In the genomic region with DNA sequence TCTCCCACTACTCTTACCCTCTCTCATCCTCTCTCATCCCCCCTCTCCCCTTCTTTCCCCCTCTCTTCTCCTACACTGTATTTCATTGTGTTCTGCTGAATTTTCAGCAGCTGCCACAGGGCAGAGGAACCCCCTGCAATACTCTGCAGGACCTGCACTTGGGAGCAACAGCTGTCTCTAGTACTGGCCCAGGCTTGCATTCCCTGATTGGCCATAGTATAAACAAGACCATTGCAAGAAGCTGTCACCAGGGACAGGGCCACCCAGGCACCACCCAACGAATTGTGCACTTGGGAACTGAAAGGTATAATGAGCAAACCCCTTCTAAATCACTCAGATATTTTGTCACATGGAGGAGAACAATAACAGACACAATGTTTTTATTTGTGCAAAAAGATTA, we compare ENCODE assay signal across 14 mouse cellular contexts.
DNase-seq lines count a peak whose midpoint lies in the region; ATAC-seq and TF ChIP-seq lines count a peak whose summit lies in the region.
"Had no signal": no experiment of that assay in that cellular context is flagged by ENCODE, and none has a peak within 500 bp of the region (broad histone marks: within the 10 kb centered on the region; RNA-seq: fewer than 3 reads in every experiment).

No protein-coding gene starts in this region.

- no peak overlapping the region for H3K4me2 ChIP-seq in kidney, postnatal 0 days (ENCODE audit: low read length)
- no peak overlapping the region for H3K4me2 ChIP-seq in embryonic facial prominence, embryonic 14.5 days (ENCODE audit: low read depth, low read length)
- no peak overlapping the region for H3K4me2 ChIP-seq in limb, embryonic 14.5 days (replicated peaks; ENCODE audit: low read depth, low read length, severe bottlenecking)

- no peaks in the 10 kb centered on the region for H3K9me3 ChIP-seq in kidney, postnatal 0 days (replicated peaks; ENCODE audit: low read length)
- peaks cover 5% of the 10 kb centered on the region; the same call in 1 of the 2 replicates for H3K9me3 ChIP-seq in embryonic facial prominence, embryonic 14.5 days (ENCODE audit: control insufficient read depth, low read length)
- H3K9me3 ChIP-seq in limb, embryonic 14.5 days (ENCODE audit: control insufficient read depth, low read length) = no peaks in the 10 kb centered on the region
- H3K9me3 ChIP-seq: neural tube, embryonic 13.5 days had no signal

- H3K9ac ChIP-seq in kidney, postnatal 0 days (ENCODE audit: low read depth, low read length) = no peak overlapping the region
- no peak overlapping the region for H3K9ac ChIP-seq in embryonic facial prominence, embryonic 14.5 days (ENCODE audit: low read depth, low read length)
- no peak overlapping the region for H3K9ac ChIP-seq in limb, embryonic 14.5 days (ENCODE audit: low read depth, low read length, severe bottlenecking)
- H3K9ac ChIP-seq: embryonic facial prominence, embryonic 13.5 days; neural tube, embryonic 13.5 days had no signal

- 0 out of 2 replicates have a peak, but pooled peaks cover 5% of the 10 kb centered on the region for H3K4me1 ChIP-seq in kidney, postnatal 0 days (replicated peaks; ENCODE audit: insufficient read depth, low read length)
- H3K4me1 ChIP-seq in embryonic facial prominence, embryonic 14.5 days (ENCODE audit: control insufficient read depth, insufficient read depth, low read length) = peaks cover 16% of the 10 kb centered on the region
- H3K4me1 ChIP-seq in limb, embryonic 14.5 days (ENCODE audit: control insufficient read depth, insufficient read depth, low read length) = peaks cover under 1% of the 10 kb centered on the region; the same call in 1 of the 2 replicates

- 27% methylated on average over 1 of the region's 1 CpGs for WGBS in kidney, postnatal 0 days
- WGBS in embryonic facial prominence, embryonic 14.5 days = 41% methylated on average over 1 of the region's 1 CpGs
- 43% methylated on average over 1 of the region's 1 CpGs for WGBS in limb, embryonic 14.5 days

- no peak for ATAC-seq in kidney, postnatal 0 days (replicated peaks; ENCODE audit: low FRiP score, low read depth)
- peak; percentile 77 for ATAC-seq in embryonic facial prominence, embryonic 14.5 days (ENCODE audit: low read depth)
- ATAC-seq in limb, embryonic 14.5 days (ENCODE audit: low FRiP score, low read depth) = peak; percentile 77

- no peak for TF ChIP-seq CTCF in kidney, postnatal 0 days (IDR thresholded peaks at IDR 0.05; ENCODE audit: low read depth)

- H3K36me3 ChIP-seq in kidney, postnatal 0 days (ENCODE audit: insufficient read depth, low read length) = no peaks in the 10 kb centered on the region
- no peaks in the 10 kb centered on the region for H3K36me3 ChIP-seq in embryonic facial prominence, embryonic 14.5 days (ENCODE audit: control insufficient read depth, insufficient read depth, low read length)
- H3K36me3 ChIP-seq in limb, embryonic 14.5 days (ENCODE audit: control insufficient read depth, insufficient read depth, low read length) = no peaks in the 10 kb centered on the region
- H3K36me3 ChIP-seq: embryonic facial prominence, embryonic 13.5 days; neural tube, embryonic 13.5 days had no signal

- H3K4me3 ChIP-seq in kidney, postnatal 0 days (replicated peaks; ENCODE audit: low read depth, low read length) = no peak overlapping the region
- H3K4me3 ChIP-seq in embryonic facial prominence, embryonic 14.5 days (ENCODE audit: low read depth, low read length) = no peak overlapping the region
- no peak overlapping the region for H3K4me3 ChIP-seq in limb, embryonic 14.5 days (replicated peaks; ENCODE audit: low read length)
- H3K4me3 ChIP-seq: left cerebral cortex, adult 2 months; neural tube, embryonic 13.5 days had no signal

- no peak for TF ChIP-seq POLR2A in limb, embryonic 14.5 days (IDR thresholded peaks at IDR 0.05; ENCODE audit: borderline replicate concordance, extremely low read depth, insufficient read depth, insufficient read length)

- no peaks in the 10 kb centered on the region for H3K27me3 ChIP-seq in kidney, postnatal 0 days (ENCODE audit: insufficient read depth, low read length)
- H3K27me3 ChIP-seq in embryonic facial prominence, embryonic 14.5 days (replicated peaks; ENCODE audit: control insufficient read depth, insufficient read depth, low read length) = no peaks in the 10 kb centered on the region
- H3K27me3 ChIP-seq in limb, embryonic 14.5 days (ENCODE audit: control insufficient read depth, insufficient read depth, low read length) = no peaks in the 10 kb centered on the region
- H3K27me3 ChIP-seq: embryonic facial prominence, embryonic 13.5 days; neural tube, embryonic 13.5 days had no signal

- H3K27ac ChIP-seq in kidney, postnatal 0 days = no peak overlapping the region
- H3K27ac ChIP-seq in embryonic facial prominence, embryonic 14.5 days (replicated peaks; ENCODE audit: low read depth, low read length) = peak overlapping the region; percentile 76
- H3K27ac ChIP-seq in limb, embryonic 14.5 days (replicated peaks; ENCODE audit: low read depth, low read length) = no peak overlapping the region; the same call in 1 of the 2 replicates
- H3K27ac ChIP-seq: embryonic facial prominence, embryonic 13.5 days; layer of hippocampus, adult 2 months; left cerebral cortex, adult 2 months; neural tube, embryonic 13.5 days had no signal

- intact Hi-C loops in gastrocnemius, postnatal 14 days (cut with DNase I; ENCODE audit: low total_unique reads) = no loop called here
- intact Hi-C loops in gastrocnemius, postnatal 36 days (cut with DNase I) = no loop called here

- peak; percentile 14 for DNase-seq in gastrocnemius, postnatal 14 days
- DNase-seq in gastrocnemius, postnatal 36 days = no peak
- DNase-seq in kidney, postnatal 0 days (ENCODE audit: low spot score) = peak; percentile 18
- DNase-seq in kidney, adult 8-10 months = no peak
- DNase-seq in embryonic facial prominence, embryonic 14.5 days (ENCODE audit: low spot score) = peak; percentile 72
- no peak for DNase-seq in limb, embryonic 14.5 days (ENCODE audit: low spot score)
- no peak for DNase-seq in right cerebral cortex, postnatal 4 days
- DNase-seq: adrenal gland, postnatal 14 days; cerebellum, postnatal 10 days; kidney, adult 18-20 months had no signal

Comparison
In these comparisons a context has a peak if more than half of its experiments do, and no peak if none do; other contexts are left out.
1. DNase-seq: peak in gastrocnemius, postnatal 14 days (single experiment), kidney, postnatal 0 days (single experiment) and embryonic facial prominence, embryonic 14.5 days (single experiment); none in gastrocnemius, postnatal 36 days (0 of 2), kidney, adult 8-10 months (0 of 2), limb, embryonic 14.5 days (single experiment) and right cerebral cortex, postnatal 4 days (single experiment).